Mouse (Mus musculus) C2C12 (cell line): ENCODE measurements around the gene Tecpr1.

ENCODE experiments used
- CTCF ChIP-seq: IDR thresholded peaks from one replicate; pipeline ENCODE4 v1.5.1; 2011; ENCODE audit not compliant: control insufficient read depth, insufficient read depth, insufficient read length
- USF1 ChIP-seq: IDR thresholded peaks from one replicate; pipeline ENCODE4 v1.6.1; 2011; ENCODE audit warnings: low read depth, mild to moderate bottlenecking, control low read depth, moderate library complexity

DNA sequence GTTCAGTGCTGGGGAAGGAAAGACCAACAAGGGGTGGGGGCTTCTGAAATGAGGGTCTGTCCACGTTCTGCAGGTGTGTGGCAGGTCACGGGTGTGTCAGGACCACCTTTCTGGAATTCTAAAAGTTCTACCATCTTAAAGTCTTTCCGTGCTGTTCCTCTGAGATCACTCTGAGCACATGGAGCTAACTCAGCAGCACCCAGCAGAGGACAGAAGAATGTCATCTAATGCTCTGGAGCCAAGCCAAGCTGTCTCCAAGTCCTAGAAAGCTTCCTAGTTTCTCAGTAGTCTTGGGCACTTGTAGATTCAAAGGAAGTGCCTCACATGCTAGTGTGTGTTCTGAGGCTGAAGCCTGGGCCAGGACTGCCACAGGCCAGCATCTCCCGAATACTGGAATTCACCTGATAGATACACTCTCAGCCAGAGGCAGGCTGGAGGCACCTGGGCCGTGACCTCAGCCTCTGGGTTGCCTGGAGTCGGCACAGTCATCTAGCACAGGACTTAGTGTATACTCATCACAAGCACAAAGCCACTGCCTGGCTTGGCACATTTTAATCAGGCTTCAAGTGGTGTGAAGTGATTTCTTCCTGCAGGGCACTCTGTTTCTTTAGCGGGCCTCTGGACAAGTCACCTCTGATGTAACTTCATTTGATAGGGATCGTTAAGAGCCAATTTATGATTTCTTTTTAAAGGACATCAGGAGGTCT is 44.3 kb upstream of the Tecpr1 start:
- TF ChIP-seq CTCF (no peak), USF1 (no peak)
